Mouse (Mus musculus): ENCODE measurements around the gene Cdc34.

DNA sequence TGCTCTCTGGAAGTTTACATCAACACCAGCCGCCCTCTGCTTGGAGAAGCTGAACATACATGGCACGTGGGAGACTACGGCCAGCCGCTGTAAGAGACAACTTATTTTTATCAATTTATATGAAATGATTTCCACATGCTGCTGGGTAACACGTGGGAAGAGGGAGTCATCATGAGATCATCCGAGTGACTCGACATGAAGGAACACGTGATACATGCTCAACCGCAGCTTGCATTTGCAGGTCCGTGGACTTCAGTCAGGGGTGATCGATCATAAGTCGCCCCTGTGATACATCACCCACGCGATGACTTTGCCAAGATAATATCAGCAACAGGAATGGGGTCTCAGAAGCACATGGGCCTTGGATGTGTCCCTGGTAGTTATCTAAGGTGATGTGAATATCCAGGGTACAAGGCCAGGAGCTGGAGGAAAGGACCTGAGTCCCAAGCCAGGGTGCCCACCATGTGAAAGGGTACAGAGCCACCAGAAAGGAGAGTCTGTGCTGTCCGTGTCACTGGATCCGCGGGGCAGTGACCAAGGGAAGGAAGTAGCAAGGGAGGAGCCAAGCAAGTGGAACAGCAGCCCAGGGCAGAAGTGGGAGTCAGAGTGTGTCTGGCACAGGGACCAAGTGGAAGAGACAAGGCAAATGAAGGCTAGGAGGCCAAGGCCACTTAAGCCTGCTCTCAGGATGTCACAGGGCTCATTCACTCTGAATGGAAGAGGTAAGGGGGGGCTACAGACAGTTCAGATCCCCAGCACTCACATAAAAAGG lies 48.8 kb upstream of the Cdc34 start:
- TF ChIP-seq ZNF384 (IDR thresholded peaks at IDR 0.05; ENCODE audit: low read depth, low read length) = no peak
- TF ChIP-seq HCFC1 (IDR thresholded peaks at IDR 0.05; ENCODE audit: borderline replicate concordance, insufficient read depth, low read length) = no peak
- TF ChIP-seq ZC3H11A (IDR thresholded peaks at IDR 0.05; ENCODE audit: borderline replicate concordance, low read depth, low read length) = no peak
- no peak for TF ChIP-seq CHD2 (IDR thresholded peaks at IDR 0.05; ENCODE audit: low read depth, low read length)

All from ES-E14 (cell line).